Mouse (Mus musculus): ENCODE results near the gene Gpr160.
A peak's percentile ranks its signal among the peaks of the same experiment; 100 is the strongest.
"Not testable (repeated sequence)": the region's sequence is repeated elsewhere in the genome, so short reads cannot be mapped to it uniquely, and the experiment has no call there.

Gpr160 gene

DNA sequence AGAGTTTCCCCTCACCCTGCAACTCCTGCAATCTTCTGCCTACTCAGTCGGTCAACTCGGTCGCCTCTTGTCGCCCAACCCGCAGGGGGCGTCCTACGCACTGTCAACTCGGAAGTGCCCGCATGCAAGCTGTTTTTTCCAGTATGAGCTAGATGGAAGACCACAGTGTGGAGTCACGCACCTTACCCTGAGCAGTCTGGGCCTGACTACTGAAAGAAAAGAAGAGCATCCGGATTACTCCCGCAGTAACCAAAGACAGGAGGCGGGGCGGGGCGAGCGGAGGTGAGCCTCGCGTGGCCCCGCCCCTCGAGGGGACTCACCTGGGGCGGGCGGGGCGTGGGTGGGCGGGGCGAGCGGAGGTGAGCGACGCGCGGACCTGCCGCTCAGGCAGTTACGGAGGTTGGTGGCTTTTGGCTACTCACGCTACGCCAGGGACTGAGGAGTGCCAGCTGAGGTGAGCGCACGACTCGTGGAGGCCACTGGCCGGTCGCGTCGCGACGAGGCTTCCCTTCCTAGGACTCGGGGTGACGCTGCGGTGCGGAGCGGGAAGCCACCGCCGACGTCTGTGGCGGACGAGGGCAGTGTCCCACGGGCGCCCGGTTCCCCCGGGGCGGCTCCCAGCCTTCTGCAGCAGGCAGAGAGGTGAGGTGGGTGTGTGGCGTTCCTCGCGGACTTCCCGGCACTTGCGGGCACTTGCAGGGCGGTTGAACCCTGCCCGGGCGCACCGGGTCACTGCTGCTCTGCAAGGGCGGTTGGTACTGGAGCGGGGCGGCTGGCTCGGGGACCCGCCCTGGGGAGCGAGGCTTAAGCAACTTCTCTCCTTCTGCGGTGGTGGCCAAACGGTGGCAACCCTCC is at the start of gene Gpr160:
Gene Gpr160, plus strand, starts transcription at position 347 of the 855 bp plus-strand sequence.
- DNase-seq (ENCODE audit: low read depth, low spot score) = peak; percentile 1

GRCm38 (mm10) chr3:30812881-30813280 is 42.9 kb upstream of the Gpr160 start:
- DNase-seq (ENCODE audit: low read depth, low spot score) = no peak

- no peak for DNase-seq (ENCODE audit: low read depth, low spot score)
These were observed 37.1 kb upstream of the Gpr160 start for GRCm38 (mm10) chr3:30818630-30819125.

- DNase-seq (ENCODE audit: low read depth, low spot score) = no peak
These were observed 33.6 kb upstream of the Gpr160 start for GRCm38 (mm10) chr3:30822163-30822562.

GRCm38 (mm10) chr3:30826069-30826468 is 29.7 kb upstream of the Gpr160 start:
- DNase-seq (ENCODE audit: low read depth, low spot score) = no peak

- no peak for DNase-seq (ENCODE audit: low read depth, low spot score)
These were observed 23.7 kb upstream of the Gpr160 start for GRCm38 (mm10) chr3:30831848-30832606.

DNA sequence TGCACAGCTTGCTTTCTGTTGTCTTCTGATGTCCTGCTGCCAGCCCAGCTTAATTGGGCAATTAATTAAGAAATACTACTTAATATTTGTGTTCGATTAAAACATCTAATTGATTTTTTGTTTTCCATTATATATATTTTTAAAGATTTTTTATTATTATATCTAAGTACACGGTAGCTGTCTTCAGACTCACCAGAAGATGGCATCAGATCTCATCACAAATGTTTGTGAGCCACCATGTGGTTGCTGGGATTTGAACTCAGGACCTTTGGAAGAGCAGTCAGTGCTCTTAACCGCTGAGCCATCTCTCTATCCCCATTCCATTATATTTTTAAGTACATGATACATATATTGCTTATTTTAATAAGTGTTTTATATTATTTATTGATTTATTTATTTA is 22.5 kb upstream of the Gpr160 start:
- no peak for DNase-seq (ENCODE audit: low read depth, low spot score)

DNA sequence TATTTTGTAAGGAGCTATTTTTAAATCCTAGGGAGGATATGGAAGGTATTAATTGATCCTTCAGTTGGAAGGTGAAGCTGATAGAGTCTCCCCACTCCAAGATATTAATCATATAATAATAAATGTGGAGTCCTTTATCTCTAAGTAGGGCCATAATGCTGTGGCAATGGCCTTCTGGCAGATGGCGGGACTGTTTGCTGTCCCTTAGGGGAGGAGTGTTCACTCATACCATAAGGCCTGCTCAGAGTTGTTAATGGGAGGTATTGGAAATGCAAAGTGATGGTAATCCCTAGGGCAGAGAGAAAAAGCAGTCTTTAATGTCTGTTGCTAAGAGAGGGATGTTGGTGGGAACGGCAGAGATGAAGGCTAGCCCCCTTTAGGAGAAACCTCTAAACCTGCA is 10.0 kb upstream of the Gpr160 start:
- no peak for DNase-seq (ENCODE audit: low read depth, low spot score)

GRCm38 (mm10) chr3:30847413-30847812 is 8.3 kb upstream of the Gpr160 start:
- no peak for DNase-seq (ENCODE audit: low read depth, low spot score)

DNA sequence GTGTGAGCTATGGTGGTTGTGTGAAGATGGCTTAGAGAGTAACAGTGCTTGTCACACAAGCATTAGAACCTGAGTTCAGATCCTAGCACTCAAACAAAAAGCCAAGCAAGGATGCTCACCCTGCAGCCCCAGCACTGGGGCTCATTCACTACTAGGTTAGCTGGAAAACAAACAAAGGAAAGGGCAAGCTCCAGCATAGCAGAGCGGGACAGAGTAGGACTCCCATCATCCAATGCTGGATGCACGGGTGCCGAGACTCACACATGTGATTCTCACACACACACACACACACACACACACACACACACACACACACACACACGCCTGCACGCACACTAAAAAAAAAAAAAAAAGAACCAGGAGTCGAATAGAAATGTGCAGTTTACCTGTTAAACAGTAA is 4.3 kb upstream of the Gpr160 start:
- DNase-seq (ENCODE audit: low read depth, low spot score) = no peak

DNA sequence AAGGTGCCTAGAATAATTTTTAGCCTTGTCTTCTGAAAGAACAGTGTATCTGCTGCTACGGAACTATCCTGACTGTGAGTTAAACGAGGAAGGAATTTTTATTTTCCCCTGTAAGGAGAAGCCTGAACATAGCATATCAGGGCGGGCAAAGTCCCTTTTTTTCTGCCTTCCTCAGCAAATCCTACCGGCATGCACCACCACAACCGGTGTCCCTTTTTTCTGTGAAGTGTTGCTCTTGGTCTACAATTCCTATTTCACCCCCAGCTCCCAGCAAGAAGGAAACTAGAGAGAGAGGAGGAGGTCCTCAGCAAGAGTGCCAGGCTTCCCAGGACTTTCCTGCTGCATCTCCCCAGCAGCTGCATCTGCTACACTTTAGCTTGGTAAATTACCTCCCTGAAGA is 2.2 kb upstream of the Gpr160 start:
- DNase-seq (ENCODE audit: low read depth, low spot score) = no peak

GRCm38 (mm10) chr3:30859599-30859998 is 3.8 kb downstream of the Gpr160 start:
- DNase-seq (ENCODE audit: low read depth, low spot score) = not testable (repeated sequence)

DNA sequence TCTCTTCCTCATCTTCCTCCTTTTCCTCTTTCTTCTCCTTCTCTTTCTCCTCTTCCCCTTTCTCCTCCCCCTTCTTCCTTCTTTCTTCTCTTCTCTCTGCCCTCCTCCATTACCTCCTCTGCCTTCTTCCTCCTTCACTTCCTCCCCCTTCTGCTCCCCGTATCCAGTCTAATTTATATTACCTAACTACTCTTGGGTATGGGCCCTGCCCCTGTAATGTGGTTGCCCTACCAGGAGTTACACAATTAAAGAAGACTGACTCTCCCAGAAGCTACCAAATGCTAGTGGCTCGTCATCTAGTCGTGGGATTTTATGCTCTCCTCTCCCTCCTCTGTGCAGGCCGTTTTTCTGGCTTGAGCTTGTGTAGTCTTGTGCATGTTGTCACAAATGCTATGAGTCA is 5.0 kb downstream of the Gpr160 start:
- DNase-seq (ENCODE audit: low read depth, low spot score) = no peak

GRCm38 (mm10) chr3:30863712-30864435 is 8.1 kb downstream of the Gpr160 start:
- no peak for DNase-seq (ENCODE audit: low read depth, low spot score)

GRCm38 (mm10) chr3:30864640-30865039 is 8.9 kb downstream of the Gpr160 start:
- no peak for DNase-seq (ENCODE audit: low read depth, low spot score)

DNA sequence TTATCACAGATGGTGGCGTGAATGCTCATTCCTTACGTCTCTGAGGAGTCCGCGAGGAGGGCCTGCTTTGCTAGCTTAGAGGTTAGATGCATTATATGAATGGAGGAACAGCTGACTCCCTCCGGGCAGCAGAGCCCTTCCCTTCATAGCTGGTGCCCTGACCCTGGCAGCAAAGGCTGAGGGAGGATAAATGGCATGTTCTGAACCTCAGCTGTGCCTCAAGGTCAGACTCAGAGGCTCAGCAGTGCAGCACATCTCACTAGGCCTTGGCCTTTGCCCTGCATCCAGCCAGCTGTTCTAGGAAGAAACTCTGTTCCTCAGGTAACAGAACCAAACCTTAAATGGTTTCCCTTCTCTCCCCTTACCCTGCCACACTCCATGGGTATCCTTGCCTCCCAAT is 12.4 kb downstream of the Gpr160 start:
- DNase-seq (ENCODE audit: low read depth, low spot score) = no peak

DNA sequence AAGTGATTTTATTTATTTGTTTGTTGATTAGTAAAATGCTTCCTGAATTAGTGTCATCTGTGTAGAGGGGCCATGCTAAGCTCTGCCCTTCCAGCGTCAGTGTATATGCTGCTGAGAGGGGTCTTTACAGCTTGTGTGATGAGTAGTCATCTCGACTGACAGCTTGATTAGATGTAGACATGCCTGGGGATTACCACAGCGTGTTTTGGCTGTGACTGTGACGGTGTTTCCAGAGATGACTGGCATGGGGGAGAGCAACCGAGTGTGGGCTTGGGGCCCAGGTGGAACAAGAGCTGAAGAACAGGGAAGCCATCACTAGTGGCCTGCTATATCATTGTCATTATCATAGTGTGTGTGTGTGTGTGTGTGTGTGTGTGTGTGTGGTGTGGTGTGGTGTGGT is 12.9 kb downstream of the Gpr160 start:
- no peak for DNase-seq (ENCODE audit: low read depth, low spot score)

GRCm38 (mm10) chr3:30869995-30870394 is 14.2 kb downstream of the Gpr160 start:
- no peak for DNase-seq (ENCODE audit: low read depth, low spot score)

GRCm38 (mm10) chr3:30876709-30877108 is 21.0 kb downstream of the Gpr160 start:
- DNase-seq (ENCODE audit: low read depth, low spot score) = no peak

- no peak for DNase-seq (ENCODE audit: low read depth, low spot score)
These were observed 31.7 kb downstream of the Gpr160 start for GRCm38 (mm10) chr3:30887449-30887848.

- DNase-seq (ENCODE audit: low read depth, low spot score) = no peak
These were observed 33.3 kb downstream of the Gpr160 start for GRCm38 (mm10) chr3:30889014-30889413.

GRCm38 (mm10) chr3:30896721-30897120 is 41.0 kb downstream of the Gpr160 start:
- no peak for DNase-seq (ENCODE audit: low read depth, low spot score)

Measured in brain, embryonic 18.5 days (tissue).